Mouse (Mus musculus) thymus, adult 18-20 months (tissue): Measurements from ENCODE around the gene 1700030K09Rik.

Experiments used
- DNase-seq, 2 experiments: peaks; one replicate each; pipeline ENCODE4 v3.0.0; 2022; ENCODE audit warnings: mixed read lengths in 2 of 2

1700030K09Rik gene

DNA sequence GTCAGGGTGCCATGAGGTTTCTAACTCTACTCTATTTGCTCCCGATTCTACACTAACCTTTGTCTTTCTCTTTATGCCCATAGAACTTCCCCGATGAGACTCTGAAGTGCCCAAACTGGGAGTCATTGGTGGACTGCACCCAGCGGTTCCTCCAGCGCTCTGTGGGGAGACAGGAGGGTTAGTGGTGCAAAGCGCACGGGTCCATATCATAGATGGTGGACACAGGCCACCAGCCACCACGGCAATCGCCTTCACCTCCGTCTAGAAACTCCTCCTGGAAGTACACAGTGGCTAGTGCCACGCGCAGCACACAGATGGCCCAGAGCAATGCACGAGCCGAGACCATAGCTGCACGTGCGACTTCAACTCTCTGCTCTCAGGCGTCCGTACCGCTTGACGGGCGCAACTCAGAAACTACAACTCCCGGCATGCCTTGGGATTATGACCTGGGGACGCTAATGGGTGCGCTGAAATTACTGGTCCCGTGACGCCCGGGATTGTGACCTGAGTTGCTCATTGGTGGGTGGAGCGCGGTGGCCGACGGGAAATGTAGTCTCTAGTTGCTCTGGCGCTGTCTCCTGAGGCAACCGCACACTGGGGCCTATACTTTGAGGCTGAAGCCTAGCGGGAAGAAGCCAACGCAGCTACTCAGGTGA lies at the start of gene 1700030K09Rik, which contains the start of gene Calr3:
1700030K09Rik (plus strand) TSS at position 543 of the 656 bp plus-strand sequence.
Calr3 (minus strand) TSS at position 533 of the 656 bp plus-strand sequence.
- peak; percentile 97 to 98 for DNase-seq

DNA sequence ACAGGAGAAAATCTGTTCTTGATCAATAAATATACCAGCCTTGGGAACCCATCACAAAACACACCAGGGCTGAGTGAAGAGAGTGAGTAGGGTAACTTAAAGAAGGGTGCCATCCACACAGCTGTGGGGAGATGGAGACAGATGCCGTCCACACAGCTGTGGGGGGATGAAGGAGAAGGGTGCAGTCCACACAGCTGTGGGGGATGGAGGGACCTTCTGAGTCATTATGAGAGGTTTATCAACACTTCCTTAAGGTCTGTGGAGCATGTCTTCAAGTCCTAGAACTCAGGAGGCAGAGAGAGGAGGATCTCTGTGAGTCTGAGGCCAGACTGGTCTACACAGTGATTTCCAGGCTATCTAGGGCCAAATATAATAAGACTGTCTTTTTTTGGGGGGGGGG lies 42.3 kb upstream of the 1700030K09Rik start:
- no peak for DNase-seq

DNA sequence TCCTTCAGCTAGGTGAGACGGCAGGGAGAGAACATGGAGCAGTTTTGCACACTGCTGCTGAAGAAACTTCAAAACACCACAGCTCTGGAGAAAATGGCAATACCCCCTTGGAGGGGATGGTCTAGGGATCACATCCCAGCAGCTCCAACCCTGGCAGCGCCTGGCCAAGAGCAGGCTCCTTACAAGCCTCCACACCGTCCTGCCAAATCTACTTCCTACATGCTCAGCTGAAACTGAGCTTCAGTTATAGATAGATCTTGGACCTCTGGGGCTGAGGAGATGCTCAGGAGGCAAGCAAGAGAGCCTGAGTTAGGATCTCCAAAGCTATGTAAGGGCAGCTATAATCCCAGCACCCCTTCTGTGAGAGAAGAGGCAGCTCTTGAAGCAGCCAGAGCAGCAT lies 40.7 kb upstream of the 1700030K09Rik start:
- DNase-seq = no peak

DNA sequence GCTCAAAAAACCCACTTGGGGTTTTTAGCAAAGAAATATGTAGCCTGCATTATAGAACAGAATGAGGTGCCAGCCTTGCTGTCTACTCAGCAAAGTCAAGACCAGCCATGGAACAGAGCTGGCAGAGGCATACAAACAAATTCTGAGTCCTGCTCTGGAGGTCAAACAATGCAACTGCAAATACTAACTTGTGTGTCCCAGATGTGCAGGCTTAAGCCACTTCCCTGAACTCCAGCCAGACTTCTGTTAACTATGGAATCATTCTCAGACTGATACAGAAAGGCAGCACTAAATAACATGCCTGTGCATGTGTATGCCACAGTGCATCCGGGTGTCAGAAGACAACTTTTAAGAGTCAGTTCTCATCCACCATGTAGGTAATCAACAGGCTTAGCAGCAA lies 35.8 kb upstream of the 1700030K09Rik start:
- no peak for DNase-seq

DNA sequence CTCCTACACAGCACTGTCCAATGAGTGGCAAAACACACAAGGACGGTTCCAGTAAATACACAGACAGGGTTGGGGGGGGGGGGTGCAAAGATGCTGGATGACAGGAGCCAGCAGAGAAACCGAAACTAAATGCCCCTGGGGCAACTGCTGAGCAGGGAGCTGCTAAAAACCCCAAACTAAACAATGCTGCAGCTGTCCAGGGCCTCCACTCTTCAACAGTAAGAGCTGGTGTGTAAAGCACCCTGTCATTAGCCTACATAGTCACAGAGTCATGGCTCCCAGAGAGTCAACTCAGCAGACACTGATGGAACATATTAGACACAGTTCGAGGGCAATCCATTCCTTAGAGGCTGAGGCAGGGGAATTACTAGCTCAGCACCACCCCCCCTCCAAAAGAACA lies 34.2 kb upstream of the 1700030K09Rik start:
- no peak for DNase-seq

DNA sequence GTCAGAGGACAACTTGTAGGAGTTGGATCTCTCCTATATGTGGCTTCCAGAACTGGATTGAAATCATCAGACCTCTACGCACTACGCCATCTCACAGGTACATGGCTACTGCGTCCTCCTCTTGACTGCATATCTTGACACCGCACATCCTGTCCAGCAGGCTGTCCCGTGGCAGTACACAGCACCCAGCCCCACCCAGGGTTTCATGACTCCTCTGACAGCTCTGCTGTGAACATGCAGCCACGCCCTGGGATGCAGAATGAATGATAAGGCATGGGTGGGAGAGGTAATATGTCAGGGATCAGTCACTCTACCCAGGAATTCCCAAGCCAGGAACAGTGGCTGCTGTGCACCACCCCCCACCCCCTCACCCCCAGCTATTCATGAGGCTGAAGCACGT lies 29.8 kb upstream of the 1700030K09Rik start:
- no peak for DNase-seq

DNA sequence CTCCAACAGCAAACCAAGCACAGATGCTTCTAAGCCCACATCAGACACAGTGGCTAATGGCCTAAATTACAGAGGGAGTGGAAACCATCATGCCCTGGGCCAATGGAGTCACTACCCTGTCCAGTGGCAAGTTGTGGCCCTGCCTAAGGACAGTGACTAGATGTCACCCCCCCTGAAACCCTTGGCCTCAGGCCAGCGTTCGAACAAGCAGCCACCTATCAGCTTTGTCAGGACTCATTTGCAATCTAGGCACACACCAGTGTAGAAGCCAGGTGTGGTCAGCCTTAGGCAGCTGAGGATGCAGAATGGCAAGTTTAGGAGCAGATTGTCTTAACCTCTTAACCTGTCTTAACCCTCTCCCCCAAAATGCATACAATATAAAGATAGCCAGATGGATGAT lies 28.4 kb upstream of the 1700030K09Rik start:
- no peak for DNase-seq

DNA sequence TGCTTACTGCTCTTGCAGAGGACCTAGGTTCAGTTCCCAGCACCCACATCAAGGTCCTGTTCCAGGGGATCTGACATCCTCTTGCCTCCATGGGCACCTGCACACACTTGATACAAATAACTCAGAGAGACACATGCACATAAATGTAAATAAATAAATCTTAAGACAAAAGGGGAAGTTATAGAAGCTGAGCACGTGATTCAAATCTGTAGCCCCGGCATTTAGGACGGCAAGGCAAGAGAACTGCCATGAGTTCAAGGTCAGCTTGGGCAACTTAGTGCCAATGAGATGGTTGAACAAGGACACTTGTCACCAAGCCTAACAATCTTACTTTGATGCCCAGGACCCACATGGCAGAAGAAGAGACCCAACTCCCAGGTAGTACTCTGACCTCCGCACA lies 25.6 kb upstream of the 1700030K09Rik start:
- no peak for DNase-seq

DNA sequence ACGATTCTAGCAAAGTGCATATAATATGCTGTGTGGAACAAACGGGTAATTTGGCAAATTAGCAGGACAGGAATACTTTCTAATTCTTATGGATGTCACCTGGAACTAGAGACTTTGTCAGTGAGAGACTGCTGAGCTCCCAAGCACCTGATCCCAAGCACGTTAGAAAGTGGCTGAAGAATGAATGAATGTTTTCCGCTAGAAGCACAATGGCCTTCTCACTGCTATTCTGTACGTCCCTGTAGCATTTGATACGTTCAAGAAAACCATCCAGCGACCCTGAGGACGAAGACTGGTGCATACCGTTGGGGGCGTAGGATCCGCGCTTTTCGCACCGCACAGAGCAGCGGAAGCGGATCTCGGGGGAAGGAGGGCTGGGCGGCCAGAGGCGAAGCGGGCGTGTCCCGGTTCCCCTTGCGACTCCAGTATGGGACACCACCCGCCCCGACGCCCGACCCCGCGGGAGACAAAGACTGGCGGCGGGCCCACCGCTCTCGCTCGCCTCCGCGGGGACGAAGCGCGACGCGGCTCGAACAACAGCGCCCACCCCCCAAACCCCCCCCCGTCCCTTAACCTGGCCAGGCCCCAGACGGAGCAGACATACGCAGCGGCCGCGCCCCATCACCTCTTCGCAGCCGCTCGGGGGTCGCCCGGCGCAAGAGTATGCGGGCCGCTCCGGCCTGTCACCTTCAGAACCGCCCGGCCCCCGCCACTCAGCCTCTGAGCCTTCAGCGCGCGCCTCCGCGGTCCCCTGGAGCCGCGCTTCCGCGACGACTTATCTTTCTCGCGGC lies 22.9 kb upstream of the 1700030K09Rik start:
- peak; percentile 47 to 50 for DNase-seq

DNA sequence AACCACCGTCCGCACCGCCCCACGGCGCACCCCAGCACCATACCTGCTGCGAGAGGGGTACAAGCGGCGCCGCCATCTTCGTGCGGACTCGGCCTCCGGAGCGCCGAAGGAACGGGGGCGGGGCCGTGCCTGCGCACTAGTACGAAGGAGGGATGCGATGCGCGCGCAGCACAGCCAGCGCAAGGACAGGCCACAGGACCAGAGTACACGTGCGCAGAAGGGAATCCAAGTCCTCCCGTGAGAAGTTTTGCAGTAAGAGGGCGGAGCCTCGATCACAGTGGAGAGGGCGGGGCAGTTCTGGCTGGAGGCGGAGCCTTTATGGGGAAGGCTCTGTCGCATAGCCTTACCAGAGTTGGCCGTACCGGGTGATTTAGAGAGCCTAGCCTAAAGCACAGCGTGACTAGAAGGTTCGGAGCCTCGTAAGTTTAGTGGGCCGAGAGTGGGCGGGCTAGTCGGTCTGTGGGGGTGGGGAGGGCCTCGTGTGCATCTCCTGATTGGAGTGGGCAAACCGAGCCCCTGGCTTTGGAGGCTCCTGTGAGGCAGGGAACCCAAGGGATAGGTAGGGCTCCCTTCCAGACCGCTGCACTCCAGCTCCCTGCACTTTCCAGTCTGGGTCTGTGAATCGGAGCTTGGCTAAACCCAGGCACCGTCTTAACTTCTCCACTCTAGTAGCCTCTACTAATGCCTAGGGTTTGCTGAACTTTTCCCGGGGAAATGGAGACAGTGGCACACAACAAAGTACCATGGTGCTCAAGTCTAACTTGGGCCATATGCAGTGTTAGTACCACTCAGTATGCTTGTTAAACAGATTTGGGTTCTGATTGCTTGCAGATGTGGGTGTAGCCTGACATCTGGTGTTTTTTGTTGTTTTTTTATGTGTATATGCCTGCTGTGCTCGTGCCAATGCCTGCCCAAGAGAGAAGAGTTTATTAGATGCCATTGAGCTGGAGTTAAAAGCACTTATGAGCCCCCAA lies 22.0 kb upstream of the 1700030K09Rik start, which contains the start of gene Eps15l1:
Eps15l1 (minus strand) TSS at position 99 of the 974 bp plus-strand sequence.
- DNase-seq = peak; percentile 99

DNA sequence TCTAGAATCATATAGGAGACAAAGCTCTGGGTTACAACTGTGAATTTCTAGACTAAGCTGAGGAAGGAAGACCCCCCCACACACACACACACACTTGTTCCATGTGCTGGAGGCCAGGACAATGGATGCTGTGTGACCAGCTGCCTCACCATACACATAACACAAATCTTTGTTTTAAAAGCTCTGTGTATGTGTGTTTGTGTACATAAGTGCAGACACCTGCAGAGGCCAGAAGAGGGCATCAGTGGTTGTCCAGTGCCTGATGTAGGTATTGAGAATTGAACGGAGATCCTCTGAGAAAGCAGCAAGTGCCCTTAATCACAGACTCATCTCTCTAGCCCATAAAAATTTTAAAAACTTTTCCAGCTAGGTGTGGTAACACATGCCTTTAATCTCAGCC lies 20.8 kb upstream of the 1700030K09Rik start:
- no peak for DNase-seq

DNA sequence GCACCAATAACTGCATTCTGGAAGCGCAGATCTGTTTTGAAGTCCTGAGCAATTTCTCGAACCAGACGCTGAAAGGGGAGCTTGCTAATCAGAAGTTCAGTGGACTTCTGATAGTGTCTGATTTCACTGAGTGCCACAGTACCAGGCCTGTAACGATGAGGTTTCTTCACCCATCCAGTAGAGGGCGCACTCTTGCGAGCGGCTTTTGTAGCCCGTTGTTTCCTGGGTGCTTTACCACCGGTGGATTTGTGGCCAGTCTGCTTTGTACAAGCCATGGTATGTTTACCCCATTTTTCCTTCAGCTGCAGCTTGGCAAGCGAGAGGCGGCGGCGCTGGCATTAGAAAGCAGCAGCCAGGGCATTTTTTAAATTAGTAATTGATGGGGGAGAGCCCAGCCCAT lies 14.0 kb upstream of the 1700030K09Rik start:
- peak; percentile 13 to 31 for DNase-seq

DNA sequence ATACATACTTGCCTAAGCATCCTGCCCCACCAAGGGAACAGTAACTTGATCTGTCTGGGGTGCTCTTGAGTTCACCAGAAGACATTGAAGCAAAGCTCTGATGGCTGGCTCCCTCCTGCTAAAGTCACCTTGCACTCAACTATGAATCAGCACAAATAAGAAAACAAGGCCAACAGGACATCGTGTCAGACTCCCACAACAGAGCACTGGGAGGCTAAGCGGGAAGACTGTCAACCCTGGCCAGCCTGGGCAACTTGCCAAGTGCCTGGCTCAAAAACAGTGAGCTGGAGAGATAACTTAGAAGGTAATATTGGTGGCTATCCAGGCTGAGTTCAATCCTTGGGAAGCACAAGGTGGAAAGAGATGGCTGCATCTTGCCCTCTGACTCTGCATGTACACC lies 8.7 kb upstream of the 1700030K09Rik start:
- no peak for DNase-seq

DNA sequence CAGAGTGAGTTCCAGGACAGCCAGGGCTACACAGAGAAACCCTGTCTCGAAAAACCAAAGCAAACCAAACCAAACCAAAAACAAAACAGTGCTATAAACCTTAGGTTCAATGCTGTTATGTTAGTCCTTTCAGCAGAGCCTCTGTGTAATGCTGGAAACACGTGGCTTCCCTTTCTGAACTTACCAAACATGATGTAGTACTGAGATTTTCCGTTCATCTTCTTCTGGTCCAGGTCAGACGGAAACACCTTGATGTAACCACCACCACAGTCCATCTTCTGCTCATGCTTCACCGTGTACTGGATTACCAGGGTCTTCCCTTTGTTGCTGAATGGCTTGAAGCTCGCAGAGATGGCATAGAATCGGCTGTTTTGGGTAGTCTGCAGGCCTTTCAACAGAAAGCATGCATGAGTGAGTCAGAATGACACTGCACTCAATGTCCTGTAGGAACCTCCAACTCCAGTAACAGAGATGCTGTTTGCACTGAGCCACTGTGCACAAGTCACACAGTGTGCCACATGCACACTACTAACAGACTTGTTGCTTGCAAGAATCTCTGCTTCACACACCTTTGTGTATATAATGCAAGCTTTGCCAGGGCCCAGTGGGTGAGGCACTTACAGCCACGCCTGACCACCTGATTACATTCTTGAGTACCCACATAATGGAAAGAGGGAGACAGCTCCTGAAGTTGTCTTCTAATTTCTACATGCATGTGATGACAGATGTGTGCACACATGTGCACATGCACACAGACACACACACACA lies 5.2 kb upstream of the 1700030K09Rik start:
- no peak for DNase-seq

DNA sequence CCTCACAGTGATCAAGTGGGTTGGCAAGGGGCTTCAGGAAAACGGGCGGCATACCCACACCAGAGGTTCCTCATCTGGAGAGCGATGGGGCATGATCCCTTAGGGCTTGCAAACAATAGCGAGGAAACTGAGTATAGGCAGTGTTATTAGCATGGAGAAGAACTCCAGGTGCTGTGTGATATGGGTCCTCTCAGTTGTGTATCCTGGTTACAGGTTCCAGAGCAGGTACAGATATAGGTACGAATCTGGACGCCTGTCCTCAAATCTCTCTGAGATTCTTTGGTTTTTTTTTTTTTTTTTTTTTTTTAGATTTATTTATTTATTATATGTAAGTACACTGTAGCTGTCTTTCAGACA lies 292 bp downstream of the 1700030K09Rik start:
- DNase-seq = no peak

DNA sequence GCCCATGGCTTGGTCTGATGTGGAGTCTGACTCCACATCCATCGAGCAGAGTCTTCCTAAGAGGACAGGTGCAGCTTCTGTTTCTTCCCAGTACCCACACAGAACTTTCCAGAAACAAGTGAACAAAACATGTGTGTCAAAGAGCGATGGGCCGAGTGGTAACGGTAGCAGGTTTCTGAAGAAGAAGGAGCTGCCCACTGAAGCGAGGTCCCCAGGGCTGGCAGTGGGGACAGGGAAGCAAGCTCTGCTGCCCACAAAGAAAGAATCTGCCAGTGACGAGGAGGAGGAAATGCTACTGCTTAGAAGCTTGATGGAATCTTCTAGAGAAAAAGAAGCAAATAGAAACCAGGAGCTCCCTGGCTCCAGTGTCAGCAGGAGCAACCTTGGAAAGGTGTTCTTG lies 1.4 kb downstream of the 1700030K09Rik start:
- DNase-seq = no peak

DNA sequence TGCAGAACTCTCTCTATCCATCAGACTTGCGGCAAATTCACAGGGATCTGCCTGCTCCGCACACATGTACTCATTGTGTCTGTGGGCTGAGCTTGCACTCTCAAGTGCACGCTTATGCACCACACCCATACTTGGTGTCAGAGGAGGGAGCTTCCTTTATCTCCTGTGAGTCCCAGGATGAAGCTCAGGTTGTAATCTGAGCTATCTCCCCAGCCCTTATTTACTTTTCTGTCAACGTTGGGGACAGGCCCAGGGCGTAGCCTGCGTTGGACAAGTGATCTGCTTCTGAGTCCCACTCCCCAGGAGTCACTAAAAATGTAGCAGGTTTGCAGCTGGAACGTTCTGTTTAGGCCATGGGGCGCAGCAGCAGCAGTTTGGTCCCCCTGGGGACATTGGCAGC lies 7.8 kb downstream of the 1700030K09Rik start:
- DNase-seq = no peak

DNA sequence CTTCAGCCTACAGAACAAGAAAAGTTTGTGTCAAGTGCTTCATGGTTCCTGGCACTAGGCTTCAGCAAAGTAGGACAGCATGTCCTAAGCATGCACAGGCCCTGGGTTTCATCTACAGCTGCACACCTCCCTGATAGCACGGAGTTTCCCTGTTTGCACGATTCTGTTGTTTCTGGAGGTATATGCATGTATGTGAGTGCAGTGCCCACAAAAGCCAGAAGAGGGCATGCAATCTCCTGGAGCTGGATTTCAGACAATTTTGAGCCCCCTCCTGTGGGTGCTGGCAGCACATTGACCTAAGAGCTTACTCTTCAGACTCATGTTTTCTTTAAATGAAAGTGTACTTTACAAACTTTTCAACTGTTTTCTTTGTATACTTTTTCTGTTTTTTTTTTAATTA lies 10.2 kb downstream of the 1700030K09Rik start:
- no peak for DNase-seq

DNA sequence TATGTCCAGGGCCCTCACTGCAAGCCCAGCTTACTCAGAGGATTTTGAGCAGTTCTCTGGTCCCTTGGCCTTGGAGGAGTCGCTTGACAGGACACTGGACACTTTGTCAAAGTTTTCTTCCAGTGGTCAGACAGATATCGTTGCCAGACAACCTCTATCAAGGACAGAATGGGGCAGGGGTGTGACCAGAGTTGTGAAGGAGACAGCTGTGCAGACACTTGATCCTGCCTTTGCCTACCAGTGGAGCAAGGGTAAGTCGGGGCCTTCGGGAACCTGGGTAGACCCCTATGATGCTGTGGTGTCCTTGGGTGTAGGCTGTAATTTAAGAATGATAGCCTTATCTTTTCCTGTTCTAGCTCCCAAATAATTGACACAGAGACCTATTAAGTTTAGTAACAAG lies 11.6 kb downstream of the 1700030K09Rik start:
- DNase-seq = no peak

DNA sequence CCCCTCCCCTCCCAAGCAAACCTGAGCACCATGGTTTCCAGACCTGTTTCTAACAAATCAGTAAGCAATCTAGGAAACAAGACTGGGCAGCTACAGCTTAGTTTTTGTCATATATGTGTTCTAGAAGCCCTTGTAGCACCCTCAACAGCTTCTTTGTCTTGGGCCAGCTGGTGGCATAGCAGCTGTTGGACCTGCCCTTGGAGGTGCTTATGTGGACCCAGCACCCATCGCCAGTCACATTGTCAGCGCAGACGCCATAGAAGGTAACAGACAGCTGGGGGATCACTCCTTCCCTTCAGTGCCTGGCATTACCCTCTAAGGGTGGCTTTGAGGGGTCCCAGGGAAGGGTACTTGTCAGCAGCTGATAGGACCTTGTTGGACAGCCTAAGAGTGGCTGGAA lies 14.1 kb downstream of the 1700030K09Rik start:
- no peak for DNase-seq

DNA sequence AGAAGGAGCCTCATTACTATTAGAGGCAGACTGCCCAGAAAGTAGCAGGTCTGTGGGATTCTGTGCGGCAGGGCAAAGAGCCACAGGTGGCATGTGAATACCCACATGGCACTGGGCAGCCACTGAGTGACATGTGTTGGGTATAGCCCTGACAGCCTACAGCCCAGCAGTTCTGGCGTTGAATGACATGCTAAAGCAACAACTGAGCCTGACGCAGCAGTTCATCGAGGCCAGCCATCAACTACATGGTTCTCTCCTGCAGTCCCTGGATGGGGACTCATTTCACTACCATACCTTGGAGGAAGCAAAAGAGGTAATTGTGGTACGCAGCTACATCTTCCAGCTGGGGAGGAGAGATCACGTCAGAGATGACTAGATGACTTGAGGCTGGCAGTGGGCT lies 14.8 kb downstream of the 1700030K09Rik start:
- no peak for DNase-seq

DNA sequence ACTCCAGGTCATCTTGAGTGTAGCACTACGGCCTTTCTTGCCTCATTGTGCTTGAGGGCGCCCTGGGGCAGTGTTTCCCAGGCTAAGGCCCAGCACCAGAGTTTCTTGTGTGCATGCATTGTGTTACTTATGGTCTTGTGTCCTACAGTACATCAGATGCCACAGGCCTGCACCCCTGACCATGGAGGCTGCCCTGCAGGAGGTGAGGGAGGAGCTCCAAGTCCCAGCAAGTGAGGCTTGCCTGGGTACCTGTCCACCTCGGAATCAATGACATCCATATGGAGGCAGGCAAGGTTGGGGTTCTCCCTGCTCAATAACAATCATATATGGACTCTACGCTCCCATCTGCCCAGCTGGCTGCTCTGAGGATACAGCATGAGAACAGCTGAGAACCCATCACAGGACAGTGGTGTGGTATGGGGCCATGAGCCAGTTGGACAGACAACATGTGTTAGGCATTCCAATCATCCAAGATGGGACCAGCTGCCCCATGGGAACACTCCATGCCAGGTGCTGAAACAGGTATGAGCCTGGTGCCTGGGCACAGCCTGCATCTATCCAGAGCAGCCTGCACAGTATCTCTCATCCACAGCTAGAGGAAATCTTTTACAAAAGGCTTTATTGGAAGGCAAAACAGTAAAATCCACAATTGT lies 16.3 kb downstream of the 1700030K09Rik start:
- no peak for DNase-seq
